Mouse (Mus musculus) layer of hippocampus, adult 6 months (tissue): Measurements from ENCODE around the gene B3gat3. TPM values are rescaled to one million over a fixed set of nuclear protein-coding genes. Genes with fewer than 3 reads are reported as not detected.

ENCODE experiments used
- long read RNA-seq, 2 experiments: library from polyadenylated mRNA; unstranded; transcript quantifications; one replicate each; pipeline ENCODE4 v2.0.0; 2019 to 2020
- polyA plus RNA-seq: library from polyadenylated mRNA; unstranded; fragments of <200 nt; fragmentation: Nextera tagmentation; gene quantifications from 2 replicates; pipeline ENCODE4 v1.2.3, GENCODE M21; 2021

The B3gat3 gene
- polyA plus RNA-seq, result 45.2 and 47.5 TPM in 2 replicates
- long read RNA-seq, experiment 1, transcript B3gat3-201 (5 exons, 1,603 nt), result major isoform, 57 of 89 reads
- long read RNA-seq, experiment 1, partial matches to known transcripts, result 29 of 89 reads
- long read RNA-seq, experiment 1, other reads (novel, unspliced or antisense), result 0 of 89 reads
- long read RNA-seq, experiment 2, transcript B3gat3-201 (5 exons, 1,603 nt), result major isoform, 115 of 131 reads
- long read RNA-seq, experiment 2, transcript B3gat3-203 (5 exons, 909 nt), result minor isoform, 6 of 131 reads
- long read RNA-seq, experiment 2, partial matches to known transcripts, result 5 of 131 reads
- long read RNA-seq, experiment 2, other reads (novel, unspliced or antisense), result 3 of 131 reads

DNA sequence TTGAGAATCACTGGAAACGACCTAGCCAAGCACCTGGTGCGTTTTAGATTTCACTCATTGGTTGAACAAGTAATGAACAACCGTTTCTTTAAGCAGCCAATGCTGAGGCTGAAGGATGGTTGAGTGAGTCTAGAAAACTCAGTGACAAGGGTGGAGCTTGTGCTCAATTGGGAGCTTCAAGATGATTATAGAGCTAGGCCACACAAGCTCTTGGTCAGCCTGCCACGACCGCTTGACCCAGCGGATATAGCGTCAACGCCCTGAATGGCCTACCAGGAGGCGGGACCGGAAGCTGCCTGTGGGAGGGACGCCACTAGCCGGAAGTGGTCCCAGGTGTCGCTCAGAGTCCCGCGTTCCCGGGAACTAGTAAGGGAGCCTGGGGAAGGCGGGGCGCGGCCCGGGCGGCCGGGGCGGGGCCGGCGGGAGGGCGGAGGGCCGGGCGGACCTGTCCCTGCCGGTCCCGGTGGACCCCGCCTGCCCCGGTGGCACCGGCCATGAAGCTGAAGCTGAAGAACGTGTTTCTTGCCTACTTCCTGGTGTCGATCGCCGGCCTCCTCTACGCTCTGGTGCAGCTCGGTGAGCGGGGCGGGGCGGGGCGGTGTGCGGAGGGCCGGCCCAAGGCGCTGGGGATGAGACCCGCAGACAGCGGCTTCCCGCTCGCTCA is at the start of gene B3gat3:
TSS of gene B3gat3 (plus strand) at position 302 of the 664 bp plus-strand sequence.

DNA sequence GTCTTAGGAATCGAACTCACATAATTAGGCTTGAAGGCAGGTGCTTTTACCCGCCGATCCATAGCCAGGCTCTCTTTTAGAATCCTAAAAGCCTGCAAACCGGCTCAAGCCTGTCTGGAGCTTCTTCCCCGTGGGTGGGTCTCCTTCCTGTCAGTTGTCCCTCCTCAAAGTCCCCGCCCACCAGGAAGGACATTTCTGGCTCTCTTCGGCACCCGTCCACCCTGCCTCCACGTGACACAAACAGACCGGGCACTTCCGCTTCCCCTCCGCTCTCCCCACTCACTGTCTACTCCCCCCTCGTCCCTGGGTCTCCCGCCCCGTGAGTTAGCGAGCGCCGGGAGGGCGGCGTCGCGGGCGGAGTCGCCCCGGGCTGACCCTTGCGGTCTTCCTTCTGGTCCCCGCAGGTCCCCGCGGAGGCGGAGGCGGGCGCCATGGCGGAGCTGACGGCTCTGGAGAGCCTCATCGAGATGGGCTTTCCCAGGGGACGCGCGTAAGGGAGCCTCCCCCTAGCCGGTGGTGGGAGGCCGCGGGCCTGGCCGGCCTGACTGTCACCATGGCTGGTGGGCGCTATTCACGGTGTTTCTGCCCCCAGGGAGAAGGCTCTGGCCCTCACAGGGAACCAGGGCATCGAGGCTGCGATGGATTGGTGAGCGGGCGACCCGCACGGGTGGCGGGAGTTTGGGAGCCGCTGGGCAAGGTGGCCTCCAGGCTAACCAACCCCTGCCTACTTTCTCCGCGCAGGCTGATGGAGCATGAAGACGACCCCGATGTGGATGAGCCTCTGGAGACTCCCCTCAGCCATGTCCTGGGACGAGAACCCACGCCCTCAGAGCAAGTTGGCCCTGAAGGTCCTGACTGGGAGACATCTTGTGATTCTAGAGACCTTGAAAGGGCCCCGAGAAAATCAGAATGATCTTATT is 48.6 kb upstream of the B3gat3 start, which contains the start of gene Ubxn1:
TSS of gene Ubxn1 (plus strand) at position 230 of the 920 bp plus-strand sequence.

DNA sequence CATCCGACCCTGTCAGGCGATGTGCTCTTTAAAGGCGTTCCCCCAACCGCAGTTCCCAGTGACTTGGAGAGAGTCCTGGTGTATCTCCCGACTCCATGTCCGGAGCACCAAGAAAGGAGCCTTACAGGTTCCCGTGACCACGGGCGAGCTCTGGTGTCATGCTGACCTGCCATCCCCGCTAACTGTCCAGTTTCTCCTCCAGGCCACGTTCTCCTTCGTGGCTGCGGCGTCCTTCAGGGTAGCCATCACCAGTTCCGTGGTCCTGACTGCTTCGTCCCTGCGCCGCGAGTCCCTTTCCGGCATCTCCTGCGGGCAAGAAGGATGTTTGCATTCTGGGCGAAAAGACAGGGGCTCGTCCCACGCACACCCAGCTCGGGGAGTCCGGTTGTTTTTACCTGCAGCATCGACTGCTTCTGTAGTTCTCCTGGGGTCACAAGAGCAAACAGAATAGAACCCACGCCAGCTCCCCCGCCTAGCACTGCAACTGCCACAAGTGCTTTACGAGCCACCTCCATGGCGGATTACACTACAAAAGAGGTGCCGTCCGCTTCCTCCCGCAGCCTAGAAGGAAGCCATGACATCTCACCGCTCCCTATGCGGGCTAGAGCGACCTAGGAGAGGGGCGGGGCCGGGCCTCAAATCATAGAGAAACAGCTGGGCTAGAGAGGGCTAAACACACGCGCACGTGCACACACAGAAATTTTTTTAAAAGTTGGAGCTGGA is 39.7 kb upstream of the B3gat3 start, which contains the start of gene Uqcc3:
TSS of gene Uqcc3 (minus strand) at position 613 of the 723 bp plus-strand sequence.

DNA sequence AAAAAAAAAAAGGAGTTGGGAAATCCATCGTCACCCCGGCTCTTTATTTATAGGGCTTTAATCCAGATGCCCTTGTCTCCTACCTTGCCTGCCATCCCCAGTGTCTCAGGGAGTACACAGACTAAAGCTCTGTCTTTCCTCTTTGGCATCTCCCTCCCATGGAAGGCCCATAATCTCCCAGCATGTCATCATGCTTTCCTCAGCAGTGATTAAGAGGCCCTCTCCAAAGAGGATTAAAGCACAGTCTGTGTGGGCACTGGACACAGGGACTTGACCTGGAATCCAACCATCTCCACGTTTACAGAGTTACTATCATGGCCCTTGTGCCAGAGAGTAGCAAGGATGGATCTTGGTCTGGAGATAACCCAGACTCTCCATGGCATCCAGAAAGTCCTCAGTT is 36.6 kb upstream of the B3gat3 start, which contains the start of the genes Lbhd1 and Gm49403:
TSS of gene Lbhd1 (plus strand) at position 117 of the 400 bp plus-strand sequence.
TSS of gene Gm49403 (plus strand) at position 315 of the 400 bp plus-strand sequence.

DNA sequence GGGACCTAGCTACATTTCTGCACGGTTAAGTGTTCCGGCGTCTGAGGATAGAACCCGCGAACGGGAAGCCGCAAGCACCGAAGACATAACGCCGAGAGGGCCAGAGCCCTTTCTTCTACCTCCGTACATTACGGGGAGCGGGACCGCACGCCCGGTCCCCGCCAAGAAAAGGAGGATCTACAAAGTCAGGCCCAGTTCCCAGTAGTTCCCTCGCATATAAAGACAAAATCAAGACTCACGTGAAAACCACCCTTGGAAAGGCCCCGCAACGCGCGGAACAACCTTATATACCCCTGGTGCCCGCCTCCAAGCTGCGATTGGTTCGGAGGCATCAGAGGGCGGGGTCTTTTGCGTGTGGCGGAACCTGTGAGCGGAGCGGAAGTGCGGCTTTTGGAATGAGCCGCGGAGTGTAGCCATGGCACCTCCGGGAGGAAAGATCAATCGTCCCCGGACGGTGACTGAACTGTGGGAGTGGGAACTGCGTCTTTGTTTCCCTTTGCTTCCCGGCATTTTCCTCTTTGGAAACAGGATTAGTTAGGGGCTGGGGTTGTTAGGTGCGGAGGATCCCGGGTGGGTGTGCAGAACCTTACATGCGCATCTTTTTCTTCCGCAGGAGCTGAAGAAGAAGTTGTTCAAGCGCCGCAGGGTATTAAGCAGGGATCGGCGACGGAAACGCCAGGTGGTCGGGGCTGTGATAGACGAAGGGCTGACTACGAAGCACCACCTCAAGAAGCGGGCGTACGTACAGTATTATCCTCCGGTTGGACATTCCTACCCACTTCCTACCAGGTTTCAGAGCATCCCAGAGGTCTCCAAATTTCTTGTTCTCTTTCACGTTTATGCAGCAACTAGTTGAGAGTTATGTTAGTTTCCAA is 31.4 kb upstream of the B3gat3 start, which contains the start of the genes 1810009A15Rik and Gm49416:
TSS of gene 1810009A15Rik (plus strand) at position 343 of the 875 bp plus-strand sequence.
TSS of gene Gm49416 (plus strand) at position 416 of the 875 bp plus-strand sequence.

DNA sequence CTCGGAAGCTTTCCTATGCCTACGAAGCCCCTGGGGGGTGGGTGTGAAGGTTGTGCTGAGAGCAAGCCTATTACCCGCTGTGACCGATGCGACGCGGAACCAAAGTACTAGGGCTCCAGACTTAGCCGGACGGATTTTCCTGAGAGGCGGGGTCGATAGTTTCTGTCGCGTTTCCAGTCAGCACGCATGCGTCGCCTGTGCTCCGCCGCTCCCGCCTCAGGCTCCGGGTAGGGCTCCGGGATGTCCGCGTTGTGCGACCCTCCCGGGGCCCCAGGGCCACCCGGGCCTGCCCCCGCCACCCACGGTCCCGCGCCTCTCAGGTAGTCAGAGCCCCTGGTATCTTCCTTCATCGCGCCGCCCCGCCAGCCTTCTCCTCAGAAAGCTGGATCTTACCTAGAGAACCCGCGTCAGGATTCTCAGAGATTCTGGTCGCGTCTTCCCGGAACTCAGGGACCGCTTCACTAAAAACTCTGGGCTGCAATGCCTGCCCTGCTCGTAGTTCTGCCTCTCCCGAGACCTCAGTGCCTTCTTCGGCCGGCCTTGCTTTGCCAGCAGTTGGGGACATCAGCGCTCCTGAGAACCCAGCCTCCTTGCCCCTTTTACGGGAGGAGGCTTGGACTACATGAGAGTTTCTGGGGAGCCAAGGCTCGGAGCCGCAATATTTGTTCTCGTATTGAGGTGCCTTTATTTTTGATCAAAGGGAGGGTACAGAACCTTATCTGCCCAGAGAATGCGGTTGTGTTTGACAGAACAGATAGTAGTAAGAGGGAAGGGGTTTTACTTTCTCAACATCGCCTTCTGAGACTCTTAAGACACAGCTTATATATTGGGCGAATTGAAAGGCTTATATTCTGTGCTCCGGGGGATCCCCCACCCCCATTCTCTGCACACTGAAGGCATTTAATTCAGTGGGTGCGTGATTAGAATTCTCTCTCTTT is 27.1 kb upstream of the B3gat3 start, which contains the start of gene Ints5:
TSS of gene Ints5 (plus strand) at position 177 of the 938 bp plus-strand sequence.

DNA sequence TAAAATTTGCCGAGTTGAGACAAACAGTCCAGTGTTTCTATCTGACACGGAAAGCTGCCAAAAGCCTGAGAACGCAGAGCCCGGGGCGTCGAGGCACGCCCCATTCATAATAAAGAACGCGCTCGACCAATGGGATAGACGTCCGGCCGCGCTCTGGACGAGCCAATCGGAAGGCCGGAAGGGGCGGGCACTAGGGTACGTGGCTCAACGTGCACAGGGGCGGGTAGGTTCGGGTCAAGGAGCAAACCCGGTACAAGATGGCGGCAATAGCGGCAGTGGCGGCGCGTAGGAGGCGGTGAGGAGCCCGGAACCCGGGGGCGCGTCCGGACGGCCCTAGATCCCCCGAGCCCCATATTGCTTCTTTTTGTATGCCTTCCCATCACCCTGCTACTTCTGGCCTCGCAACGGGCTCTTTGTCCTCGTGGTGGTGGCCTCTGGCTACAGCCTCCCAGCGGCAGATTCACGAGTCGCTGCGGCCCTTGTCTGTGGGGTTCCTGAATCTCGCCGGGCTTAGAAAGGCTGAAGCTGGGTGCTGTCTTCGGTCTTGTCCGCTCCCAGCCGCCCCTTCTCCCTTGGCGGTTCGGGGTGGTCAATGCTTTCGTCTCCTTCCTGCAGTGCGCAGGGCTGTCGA is 22.2 kb upstream of the B3gat3 start, which contains the start of gene Ganab:
TSS of gene Ganab (plus strand) at position 207 of the 631 bp plus-strand sequence.

DNA sequence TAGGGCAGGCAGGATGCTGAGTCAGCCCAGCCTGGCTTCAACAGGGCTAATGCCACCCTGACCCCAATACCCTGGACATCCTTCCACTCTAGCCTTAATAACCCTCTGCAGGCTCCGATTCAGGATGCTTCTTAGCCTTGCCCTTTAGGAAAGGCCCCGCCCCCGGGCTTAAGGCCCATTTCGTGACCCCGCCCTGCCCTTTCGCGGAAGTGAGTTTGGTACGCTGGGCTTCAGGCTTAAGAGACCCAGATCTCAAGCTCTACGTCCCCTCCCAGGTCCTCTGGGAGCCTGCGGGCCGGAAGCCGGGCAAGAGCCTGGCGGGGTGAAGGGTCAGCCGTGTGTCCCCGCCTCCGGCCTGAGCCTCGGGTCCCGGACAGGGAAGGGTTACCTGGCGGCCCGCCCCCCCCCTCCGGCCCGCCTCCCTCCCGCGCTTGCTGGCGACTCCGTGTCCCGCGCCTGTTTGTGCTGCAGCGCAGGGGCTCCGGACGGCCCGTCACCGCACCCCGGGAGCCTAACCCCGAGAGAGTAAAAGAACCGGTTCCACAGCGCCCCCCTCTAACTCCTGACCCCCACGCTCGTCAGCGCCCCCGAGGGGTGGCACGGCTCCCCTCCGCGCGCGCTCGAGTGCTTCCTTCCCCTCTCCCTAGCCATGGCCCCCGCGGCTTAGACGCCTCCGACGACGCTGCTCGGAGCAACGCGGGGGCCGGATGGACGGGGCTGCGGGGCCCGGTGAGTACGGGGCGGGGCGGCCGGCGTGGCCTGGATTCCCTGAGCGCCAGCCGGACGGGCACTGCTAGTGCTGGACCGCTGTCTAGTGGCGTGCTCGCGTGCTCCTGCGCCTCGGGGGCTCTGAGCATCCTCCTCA is 9.3 kb downstream of the B3gat3 start, which contains the start of the genes Rom1 and Eml3:
TSS of gene Rom1 (minus strand) at position 133 of the 865 bp plus-strand sequence.
TSS of gene Eml3 (plus strand) at position 329 of the 865 bp plus-strand sequence.

DNA sequence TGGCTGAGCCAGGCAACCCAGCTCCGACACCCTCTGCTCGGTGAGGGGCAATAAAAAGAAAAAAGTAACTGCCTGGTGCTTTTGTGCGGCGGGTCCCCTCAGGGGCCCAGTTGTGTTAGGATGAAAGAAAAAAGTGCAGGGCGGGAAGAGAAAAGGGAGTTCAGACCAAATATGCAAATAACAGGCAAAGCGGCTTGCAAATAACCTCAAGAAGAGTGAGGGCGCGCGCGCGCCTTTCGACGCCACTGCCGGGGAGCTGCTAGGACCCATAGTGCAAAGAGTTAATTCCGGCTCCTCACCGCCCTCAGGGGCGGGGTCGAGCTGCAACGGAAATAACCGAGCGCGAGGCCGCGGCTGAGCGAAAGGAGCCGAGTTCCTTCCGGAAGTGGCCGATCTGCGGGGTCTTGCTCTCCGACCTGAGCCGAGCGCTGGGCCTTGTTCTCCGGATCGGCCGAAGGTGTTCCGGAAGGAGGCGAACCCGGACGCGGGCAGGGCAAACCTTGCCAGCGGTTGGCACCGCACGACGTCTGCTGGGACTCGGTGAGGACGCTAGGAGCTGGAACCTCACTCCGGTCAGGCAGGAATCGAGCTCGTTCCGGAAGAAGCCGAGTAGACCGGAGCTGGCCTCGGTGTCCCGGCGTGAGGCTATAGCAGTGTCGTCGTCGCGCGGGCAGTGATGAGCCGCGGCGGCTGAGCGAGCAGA is 21.5 kb downstream of the B3gat3 start, which contains the start of gene Mta2:
TSS of gene Mta2 (plus strand) at position 361 of the 703 bp plus-strand sequence.

DNA sequence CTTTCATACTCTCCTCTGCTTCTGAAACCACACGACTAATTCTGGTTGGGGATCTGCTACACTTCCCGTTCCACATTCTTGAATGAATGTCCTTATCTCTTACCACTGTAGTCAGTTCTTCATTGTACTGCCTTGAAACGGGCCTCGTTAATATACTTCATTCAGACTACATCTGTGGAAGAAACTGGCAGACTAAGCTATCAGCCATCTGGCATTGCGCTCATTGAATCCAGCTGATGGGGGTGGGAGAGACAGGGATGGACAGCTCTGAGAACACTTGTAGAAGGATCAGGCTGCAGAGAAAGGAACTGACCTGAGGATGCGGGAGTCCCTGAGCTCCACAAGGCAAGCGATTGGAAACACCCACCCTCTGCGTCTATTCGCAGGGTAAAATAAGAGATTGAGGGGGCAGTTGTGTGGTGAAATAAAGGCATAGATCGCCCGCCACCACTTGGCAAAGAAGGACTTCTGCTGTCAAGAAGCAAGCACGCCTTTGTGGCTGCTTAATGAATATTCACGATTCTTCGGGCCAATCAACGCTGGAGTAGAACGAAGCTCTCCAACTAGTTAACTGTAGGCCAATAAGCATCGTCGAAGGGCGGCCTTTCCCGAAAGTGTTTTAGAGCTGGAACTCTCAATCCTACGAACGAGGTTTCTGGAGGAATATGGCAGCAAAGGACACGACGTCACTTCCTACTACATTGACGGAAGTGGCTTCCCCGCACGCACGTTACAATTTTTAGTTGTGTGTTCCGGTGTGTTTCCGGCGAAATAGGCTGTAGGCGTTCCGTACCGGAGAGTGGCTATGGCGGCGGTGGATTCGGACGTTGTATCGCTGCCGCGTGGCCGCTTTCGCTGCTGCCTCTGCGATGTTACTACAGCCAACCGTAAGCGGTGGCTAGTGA is 33.2 kb downstream of the B3gat3 start, which contains the start of gene Tut1:
TSS of gene Tut1 (plus strand) at position 713 of the 905 bp plus-strand sequence.

DNA sequence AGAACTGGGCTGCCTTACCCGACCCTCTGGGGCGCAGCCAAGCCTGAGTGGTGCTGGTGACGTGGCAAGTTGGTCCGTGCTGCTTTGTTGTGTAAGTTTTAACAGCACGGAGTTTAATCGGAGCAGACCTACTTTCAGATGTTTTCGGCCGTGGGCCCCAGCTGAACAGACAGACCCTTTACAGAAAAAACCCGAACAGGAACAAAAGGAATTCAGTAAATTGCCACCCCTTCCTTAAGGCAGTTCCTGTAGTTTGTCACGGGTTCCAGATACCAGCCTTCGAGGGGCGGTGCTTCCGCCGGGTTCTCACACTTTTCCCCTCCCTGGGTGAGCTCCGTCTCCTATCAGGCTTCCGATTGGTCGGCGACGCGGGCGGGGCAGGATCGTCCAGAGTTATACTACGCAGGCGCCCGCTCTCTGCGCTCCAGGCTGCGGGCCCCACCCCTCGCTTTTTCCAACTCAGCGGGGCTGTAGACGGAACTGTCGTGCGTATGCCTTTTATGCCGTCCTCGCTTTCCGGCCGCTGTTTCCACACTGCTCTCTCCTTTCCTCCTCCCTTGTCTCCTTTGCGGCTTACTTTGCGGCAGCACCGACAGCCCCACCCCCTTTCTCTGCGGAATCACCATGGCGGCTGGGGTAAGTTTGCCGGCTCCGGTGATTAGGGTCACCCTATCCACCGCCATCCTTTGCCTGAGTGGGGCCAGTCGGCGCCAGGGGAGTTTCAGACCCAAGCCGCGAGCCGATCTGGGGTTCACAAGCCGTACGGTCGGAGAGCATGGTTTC is 46.6 kb downstream of the B3gat3 start, which contains the start of gene Eef1g:
TSS of gene Eef1g (plus strand) at position 452 of the 783 bp plus-strand sequence.

